Mouse (Mus musculus) layer of hippocampus, adult 8-10 months (tissue): Measurements from ENCODE around the gene Taar8b. TPM values are rescaled to one million over a fixed set of nuclear protein-coding genes. Genes with fewer than 3 reads are reported as not detected.
"Not testable (repeated sequence)": the region's sequence is repeated elsewhere in the genome, so short reads cannot be mapped to it uniquely, and the experiment has no call there.

Experiments
- DNase-seq, 2 experiments: peaks; one replicate each; pipeline ENCODE4 v3.0.0; 2022; ENCODE audit warnings: low spot score in 2 of 2
- total RNA-seq, 4 experiments: library from RNA; stranded (reverse); gene quantifications; 2 replicates each; pipeline ENCODE4 v1.2.4; 2022

The Taar8b gene
- total RNA-seq, result not detected

DNA sequence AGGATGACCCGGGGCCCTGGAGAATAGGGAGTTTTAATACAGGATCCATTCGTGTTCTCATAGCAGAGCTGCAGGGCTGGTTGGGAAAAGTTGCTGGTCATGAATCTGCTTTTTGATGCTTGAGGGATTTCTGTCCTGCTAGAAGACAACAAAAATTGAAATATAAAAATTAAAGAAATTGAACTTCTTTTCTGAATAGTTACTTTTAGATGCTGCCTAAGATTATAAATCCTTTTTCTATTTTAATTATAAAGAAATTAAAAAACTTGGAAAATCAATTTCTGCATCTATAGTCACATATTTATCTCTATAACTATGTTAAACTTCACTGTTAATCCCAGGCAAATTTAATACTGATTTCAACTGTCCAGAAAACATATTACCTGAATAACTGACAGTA lies at the start of gene Taar8b:
TSS of gene Taar8b (minus strand) at position 101 of the 400 bp plus-strand sequence.
- DNase-seq, result no peak

DNA sequence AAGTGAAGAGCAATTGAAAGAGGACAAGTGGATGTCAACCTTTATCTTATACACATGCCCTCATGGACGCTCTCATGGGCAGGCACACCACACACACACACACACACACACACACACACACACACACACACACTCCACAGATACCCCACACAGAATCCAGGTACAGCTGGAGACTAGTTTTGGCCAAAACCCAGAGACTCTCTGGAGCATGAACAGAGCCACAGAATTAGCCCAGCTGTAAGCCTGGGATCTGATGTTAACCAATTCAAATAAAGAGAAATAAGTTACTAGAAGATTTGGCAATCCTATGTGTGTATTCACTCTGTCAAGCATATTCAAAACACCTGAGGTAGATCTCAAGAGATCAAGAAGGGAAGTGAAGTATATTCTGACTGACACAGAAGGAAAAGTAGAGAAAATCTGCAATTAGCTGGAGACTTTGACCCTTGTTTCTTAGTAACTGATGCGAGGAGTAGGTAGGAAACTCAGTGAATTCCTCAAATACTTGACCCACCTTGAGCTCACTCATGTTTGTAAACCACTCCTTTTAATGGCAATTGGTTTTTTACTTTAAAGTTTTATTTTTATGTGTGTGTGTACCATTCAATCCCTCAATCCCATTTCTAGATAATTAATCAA lies 46.6 kb upstream of the Taar8b start:
- DNase-seq, result no peak

DNA sequence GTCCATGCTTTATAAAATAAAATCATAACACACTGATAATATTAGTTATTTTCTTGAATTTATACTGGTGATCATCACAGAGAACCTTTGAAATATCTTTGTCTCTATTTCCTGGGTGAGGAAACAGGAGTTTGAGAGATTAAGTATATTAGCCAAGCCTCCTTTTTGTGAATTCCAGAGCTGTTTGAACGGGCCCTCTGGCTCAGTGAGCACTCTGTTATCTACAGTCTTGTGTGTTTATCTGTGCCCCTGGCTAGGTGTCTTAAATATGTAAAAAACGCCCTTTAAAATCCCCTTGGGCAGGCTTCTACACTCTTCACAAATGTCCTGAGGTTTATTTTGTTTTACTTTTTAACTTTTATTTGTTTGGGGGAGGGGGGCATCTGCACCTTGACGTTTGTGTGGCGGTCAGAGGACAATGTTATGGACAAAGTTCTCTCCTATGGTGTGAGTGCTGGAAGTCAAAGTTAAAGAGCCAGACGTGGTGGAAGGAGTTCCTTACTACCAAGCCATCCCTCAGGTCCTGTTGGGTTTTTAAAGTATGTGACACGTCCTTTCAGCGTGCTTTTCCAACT lies 42.1 kb upstream of the Taar8b start:
- no peak for DNase-seq

DNA sequence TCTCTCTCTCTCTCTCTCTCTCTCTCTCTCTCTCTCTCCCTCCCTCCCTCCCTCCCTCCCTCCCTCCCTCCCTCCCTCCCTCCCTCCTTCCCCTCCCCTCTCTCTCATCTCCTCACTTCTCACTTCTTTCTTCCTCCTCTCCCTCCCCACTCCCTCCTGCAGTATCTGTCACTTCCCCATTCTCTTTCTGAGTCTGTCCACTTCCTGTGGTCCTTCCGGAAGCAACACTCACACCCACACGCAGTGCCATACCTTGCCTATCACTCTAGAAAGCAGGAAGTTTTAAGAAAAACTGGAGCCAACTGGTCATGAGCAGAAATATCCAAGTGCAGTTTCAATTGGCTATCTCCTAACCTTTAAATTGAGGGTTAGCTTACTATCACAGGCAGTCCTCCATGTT lies 41.0 kb upstream of the Taar8b start:
- no peak for DNase-seq

DNA sequence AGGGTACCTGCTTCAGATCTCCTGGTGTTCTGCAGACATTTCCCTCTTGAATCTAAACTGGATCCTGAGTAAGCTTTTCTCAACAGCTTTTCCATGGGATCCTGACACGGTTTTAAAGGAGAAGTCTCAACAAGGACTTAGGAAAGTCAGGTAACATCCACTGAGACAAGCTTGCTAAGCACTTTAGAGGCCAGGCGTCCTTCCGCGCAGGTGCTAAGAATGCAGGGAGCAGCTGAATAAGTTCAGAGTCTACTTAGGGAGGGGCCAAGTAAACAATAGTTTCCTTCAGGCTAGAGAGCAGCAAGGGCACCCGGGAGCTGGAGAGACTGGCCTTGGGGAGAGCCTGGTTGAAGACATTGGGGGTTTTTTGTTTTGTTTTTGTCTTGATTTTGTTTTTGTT lies 40.2 kb upstream of the Taar8b start:
- no peak for DNase-seq

DNA sequence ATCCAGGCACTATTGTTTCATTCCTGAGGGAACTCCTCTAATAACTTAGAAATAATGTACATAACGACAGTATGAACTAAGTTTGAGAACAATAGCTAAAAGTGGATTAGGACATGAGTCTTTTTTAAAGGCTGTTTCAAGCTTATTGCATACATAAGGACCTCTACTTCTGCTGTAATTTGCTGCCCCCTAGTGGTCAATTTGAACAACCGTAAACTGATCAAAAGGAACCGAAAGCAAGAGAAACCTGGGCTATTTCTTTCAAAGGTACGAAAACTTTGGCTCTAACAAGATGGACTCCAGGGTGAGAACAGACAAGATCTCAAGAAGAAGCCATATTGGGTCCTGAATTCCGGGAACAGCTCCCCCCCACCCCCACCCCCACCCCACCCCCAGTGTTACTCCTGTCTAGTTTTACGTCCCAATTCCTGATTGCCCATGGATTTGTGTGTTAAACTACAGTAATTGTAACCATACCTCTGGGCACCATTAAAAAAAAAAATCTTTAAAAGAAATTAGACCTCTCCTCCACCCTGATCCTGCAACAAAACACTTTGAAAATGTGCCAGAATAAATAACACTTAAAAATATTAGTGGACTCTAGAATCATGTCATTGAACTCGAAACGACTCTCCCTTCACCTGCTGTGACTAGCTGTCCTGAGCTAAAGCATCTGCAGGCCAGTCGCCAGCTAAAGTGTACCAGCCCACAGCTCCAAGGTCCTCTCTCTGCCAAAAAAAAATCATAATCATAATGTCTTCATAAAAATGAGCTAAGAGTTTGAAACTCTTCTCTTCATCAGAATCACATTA lies 39.6 kb upstream of the Taar8b start:
- DNase-seq, result peak; percentile 23 to 47

DNA sequence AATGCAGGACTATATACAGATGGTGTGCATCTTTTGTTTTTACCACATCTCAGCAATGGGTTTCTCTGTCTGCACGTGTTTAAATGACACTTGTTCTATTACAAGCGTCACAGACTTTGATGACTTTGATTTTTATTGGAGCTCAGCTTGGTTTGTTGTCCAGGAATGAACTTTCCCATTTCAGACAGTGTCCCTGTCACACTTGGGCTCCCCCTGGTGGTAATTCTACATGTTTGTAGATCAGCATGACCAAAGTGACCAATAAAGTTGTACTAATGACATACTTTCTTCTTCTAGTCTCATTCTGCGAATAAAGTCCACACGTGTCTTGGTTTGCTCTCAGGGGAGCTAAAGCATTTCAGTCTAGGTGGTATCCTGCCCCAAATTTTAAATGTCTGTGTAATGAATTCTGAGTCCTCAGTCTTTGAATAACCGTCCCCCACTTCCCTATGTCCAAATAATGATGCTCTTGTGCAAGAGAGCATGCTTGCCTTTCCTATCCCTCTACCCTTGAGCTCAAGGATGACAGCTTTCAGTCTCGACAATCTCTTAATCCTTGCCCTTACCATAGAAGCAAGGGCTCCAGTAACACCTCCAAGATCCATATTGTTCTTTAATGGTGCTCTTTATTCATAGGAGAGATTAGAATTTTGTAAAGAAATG lies 19.2 kb upstream of the Taar8b start:
- peak in 1 of 2 experiments; percentile 4 for DNase-seq

DNA sequence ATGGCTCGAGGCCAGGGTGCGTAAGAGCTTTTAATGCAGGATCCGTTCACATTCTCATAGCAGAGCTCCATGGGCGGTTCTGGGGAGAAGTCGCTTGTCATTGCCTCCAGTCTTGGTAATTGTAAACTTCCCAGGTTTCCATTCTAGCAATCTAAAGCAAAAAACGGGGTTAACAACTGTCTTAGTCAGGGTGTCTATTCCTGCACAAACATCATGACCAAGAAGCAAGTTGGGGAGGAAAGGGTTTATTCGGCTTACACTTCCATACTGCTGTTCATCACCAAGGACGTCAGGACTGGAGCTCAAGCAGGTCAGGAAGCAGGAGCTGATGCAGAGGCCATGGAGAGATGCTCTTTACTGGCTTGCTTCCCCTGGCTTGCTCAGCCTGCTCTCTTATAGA lies 17.3 kb upstream of the Taar8b start, which contains the start of gene Taar9:
TSS of gene Taar9 (minus strand) at position 101 of the 400 bp plus-strand sequence.
- not testable (repeated sequence) for DNase-seq

DNA sequence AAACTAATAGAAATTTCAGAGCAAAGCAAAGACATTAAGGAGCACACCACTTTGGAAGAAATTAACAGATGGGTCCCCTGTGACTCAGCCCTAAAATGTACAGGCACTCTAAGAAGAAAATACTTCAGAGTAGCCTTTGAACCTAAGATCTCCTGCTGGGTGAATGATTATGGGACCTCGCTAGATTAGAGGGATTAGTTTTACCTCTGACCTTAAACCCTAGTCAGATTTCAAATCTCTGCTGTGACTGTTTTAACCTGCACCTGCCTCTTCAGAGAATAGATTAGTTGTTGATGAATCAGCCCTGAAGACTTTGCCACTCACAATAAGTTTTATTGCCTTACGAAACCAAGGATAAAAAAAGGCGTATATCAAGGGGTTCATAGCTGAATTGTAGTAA lies 16.1 kb upstream of the Taar8b start:
- DNase-seq, result no peak

DNA sequence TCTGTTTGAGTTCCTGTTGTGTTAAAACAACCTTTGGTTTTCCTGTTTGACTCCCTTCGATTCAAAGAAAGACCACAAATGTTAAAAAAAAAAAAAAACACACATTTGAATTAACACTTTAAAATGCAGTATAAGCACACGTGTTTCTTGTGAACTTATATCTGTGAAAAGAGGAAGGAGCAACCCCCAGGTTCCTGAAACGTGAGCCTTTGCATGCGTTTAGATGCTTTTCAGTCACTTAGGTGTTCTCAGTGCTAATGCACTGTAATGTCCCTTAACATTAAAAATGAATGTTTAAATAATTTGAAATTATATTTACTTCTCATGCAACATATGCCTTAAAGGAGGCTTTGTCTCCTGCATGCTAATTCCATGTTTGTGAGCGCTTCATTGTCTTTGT lies 15.7 kb upstream of the Taar8b start:
- no peak for DNase-seq

DNA sequence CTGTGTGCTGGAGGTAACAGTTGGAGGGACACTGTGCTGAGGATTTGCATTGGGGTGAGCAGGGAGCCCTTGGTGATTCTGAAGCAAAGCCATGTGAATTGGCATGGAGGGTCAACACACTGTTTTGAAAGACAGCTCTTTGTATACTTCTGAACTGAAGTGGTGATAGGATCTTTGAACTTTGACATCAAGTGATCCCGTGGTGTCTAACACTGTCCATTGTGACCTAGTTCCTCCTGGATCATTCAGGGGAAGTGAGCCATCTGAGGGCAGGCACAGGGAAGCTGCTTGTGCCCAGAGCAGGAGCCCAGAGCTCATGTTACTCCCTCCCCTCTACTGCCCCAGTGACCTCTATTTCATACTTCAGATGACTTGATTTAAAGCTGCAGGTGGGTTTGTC lies 11.2 kb upstream of the Taar8b start:
- not testable (repeated sequence) for DNase-seq

DNA sequence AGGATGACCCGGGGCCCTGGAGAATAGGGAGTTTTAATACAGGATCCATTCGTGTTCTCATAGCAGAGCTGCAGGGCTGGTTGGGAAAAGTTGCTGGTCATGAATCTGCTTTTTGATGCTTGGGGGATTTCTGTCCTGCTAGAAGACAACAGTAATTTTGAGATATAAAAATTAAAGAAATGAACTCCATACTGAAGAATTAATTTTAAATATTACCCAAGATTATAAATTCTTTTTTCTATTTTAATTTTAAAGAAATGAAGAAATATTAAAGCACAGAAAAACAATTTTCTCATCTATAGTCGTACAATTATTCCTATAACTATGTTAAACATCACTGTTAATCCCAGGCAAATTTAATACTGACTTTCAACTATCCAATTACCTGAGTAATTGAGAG lies 9.7 kb upstream of the Taar8b start, which contains the start of gene Taar8c:
TSS of gene Taar8c (minus strand) at position 101 of the 400 bp plus-strand sequence.
- not testable (repeated sequence) for DNase-seq

DNA sequence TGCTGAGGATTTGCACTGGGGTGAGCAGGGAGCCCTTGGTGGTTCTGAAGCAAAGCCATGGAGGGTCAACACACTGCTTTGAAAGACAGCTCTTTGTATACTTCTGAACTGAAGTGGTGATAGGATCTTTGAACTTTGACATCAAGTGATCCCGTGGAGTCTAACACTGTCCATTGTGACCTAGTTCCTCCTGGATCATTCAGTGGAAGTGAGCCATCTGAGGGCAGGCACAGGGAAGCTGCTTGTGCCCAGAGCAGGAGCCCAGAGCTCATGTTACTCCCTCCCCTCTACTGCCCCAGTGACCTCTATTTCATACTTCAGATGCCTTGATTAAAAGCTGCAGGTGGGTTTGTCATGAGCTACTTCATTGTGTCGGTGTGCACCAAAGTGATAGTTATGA lies 4.9 kb upstream of the Taar8b start:
- DNase-seq, result not testable (repeated sequence)

DNA sequence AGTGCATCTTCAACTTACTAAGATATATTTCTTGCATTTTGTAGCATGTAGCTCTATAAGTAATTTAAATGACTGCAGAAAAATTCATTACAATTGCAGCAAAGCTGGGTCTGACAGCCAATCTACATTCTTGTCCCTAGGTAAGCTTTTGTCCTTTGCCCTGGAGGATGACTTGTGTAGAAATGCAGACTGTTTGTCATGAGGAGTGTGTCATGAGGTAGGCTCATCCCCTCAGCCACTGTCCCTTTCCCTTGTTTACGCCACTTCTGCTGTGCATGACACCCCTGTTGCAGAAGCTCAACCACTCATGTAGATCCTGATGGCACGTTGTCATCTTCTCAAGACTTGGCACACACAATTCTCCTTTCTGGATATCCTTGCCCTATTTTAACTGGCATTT lies 4.9 kb downstream of the Taar8b start:
- DNase-seq, result no peak

DNA sequence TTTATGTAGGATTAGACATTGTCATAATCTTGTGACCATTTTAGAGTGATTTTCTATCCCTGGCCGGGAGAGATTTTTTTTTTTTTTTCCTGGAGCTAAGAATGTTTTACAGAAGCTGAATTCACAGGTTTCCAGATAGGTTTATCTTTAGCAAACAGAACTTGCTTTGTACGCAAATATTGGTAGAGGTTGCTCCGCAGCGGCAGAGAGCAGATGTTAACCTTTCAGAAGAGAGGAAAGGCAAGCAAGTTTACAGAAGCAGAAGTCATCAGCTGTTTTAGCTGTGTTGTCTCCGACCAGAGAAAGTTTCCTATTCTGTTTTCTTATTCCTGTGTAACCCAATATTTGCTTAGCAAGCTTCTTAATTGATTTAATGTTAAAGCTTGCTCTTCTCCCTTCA lies 5.5 kb downstream of the Taar8b start:
- DNase-seq, result no peak

DNA sequence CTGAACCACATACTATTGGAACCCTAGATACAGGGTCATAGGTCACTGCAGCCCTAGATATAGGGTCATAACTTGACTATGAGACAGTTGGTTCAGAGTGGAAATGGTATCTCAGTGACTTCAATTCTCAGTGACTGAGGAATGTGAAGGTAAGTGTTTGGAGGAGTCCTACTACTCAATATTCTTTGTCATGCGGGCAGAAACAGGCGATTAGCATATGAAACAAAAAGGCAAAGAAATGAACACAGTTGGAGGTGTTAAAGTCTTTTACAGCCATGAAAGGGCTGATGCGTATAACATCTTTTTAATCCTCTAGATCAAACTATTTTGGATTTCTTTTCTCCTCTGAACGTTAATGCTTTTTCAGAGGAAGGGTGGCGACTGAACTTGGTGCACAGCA lies 6.2 kb downstream of the Taar8b start:
- no peak for DNase-seq

DNA sequence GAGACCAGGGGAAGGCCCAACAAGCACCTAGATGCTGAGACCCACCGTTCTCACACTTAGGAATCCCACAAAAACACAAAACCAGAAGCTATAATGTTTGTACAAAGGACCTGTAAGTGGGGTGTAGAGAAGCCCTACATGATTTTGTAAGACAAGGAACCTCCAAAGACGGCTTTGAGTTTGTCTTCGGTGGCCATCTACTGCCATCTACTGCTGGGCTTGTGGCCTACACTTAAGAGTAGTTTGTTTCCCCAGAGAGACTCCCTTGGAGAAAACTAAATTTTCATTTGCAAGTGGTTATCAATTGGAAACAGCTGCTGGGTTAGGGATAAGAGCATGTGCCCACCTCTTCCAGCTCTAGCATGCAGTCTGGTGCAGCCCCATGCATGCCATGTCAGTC lies 11.9 kb downstream of the Taar8b start:
- DNase-seq, result peak; percentile 2 to 34

DNA sequence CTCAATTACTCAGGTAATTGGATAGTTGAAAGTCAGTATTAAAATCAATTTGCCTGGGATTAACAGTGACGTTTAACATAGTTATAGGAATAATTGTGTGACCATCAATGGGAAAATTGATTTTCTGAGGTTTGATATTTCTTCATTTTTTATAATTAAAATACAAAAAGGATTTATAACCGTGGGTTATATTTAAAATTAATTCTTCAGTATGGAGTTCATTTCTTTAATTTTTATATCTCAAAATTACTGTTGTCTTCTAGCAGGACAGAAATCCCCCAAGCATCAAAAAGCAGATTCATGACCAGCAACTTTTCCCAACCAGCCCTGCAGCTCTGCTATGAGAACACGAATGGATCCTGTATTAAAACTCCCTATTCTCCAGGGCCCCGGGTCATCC lies 15.9 kb downstream of the Taar8b start, which contains the start of gene Taar8a:
TSS of gene Taar8a (plus strand) at position 301 of the 400 bp plus-strand sequence.
- DNase-seq, result not testable (repeated sequence)

DNA sequence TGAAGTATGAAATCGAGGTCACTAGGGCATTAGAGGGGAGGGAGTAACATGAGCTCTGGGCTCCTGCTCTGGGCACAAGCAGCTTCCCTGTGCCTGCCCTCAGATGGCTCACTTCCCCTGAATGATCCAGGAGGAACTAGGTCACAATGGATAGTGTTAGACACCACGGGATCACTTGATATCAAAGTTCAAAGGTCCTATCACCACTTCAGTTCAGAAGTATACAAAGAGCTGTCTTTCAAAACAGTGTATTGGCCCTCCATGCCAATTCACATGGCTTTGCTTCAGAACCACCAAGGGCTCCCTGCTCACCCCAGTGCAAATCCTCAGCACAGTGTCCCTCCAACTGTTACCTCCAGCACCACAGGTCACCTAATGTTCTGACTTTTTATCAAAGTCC lies 17.3 kb downstream of the Taar8b start:
- DNase-seq, result not testable (repeated sequence)

DNA sequence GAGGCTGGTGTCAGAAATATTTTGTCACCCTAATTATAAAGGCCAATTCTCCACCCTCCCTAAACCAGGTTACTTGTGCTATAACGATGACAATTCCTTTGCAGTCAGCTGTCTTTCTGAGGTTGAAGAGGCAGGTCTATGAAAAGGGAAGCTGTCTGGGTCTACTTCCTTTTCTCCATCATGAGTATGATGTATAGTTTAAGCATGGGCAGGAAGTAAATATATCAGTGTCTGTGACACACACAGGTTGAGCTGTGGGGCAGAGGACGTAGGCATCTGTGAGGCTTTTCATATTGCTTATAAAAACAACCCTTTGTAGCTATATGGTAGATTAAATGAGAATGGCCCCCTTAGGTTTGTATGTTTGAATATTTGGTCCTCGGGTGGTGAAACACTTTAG lies 33.1 kb downstream of the Taar8b start:
- no peak for DNase-seq

DNA sequence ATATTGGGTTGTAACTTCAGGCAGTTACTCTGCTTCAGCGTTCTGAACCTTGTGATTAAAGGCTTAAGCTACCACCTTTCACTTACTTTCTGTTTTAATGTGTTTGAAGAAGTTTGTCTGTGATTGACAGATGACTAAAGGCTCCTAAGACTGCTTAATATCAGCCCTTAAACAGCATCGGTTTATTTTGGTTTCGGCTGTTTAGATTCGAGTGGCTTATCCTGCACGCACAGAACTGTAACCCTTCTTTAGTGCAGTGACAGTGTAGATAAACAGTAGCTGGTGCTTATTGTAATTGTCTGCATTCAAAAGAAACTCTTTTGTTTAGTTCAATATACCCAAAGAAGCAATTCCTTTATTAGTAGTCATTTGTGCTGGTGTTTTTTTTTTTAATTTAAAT lies 40.1 kb downstream of the Taar8b start:
- no peak for DNase-seq

DNA sequence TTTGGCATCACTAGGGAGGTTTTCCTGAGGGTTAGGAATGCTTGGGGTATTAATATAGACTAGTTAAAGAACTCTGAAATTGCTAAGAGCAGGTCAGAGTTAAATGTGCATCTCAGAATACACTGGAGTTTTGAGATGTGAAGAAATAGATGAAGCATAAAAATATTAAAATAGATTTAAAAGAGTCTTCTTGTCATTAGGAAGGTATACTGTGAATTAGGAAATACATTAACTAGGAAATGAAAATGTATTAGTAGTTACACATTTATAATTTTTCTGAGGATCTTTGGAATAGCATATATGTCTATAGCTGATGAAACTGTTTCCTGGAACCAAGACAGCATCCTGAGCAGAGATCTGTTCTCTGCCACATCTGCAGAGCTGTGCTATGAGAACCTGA lies 42.9 kb downstream of the Taar8b start, which contains the start of gene Taar7f:
TSS of gene Taar7f (plus strand) at position 301 of the 400 bp plus-strand sequence.
- no peak for DNase-seq
